Mouse (Mus musculus): Measurements from ENCODE around the gene Sh3kbp1. TPM values are rescaled to one million over a fixed set of nuclear protein-coding genes. Genes with fewer than 3 reads are reported as not detected.

The Sh3kbp1 gene
- polyA plus RNA-seq, 1 experiment from 2014 or later, result 42.5 TPM

- H3K36me3 ChIP-seq (ENCODE audit: insufficient read depth), result no peaks in the 10 kb centered on the region
- H3K27ac ChIP-seq (ENCODE audit: low read depth), result no peak overlapping the region
- H3K4me2 ChIP-seq, result no peak overlapping the region
- H3K27me3 ChIP-seq (ENCODE audit: insufficient read depth, low read length), result no peaks in the 10 kb centered on the region; the same call in 1 of the 2 replicates
- WGBS, result 69% methylated on average over 5 of the region's 5 CpGs
- no peak for ATAC-seq (ENCODE audit: insufficient read depth)
- TF ChIP-seq CTCF (IDR thresholded peaks at IDR 0.05; ENCODE audit: low read depth), result no peak
- no peak for DNase-seq
- no peaks in the 10 kb centered on the region for H3K4me1 ChIP-seq (ENCODE audit: insufficient read depth)
- H3K4me3 ChIP-seq (ENCODE audit: low read depth, low read length), result no peak overlapping the region
- no peaks in the 10 kb centered on the region for H3K9me3 ChIP-seq (ENCODE audit: low read depth, low read length)
- no peak overlapping the region for H3K9ac ChIP-seq
These were observed 51.3 kb downstream of the Sh3kbp1 start for GRCm38 (mm10) chrX:159678320-159678835.

- DNase-seq (no peak), ATAC-seq (ENCODE audit: insufficient read depth) (no peak)
- H3K4me2 ChIP-seq, result no peak overlapping the region
- no peaks in the 10 kb centered on the region for H3K9me3 ChIP-seq (ENCODE audit: low read depth, low read length)
- no peak overlapping the region for H3K4me3 ChIP-seq (ENCODE audit: low read depth, low read length)
- no peak for TF ChIP-seq CTCF (IDR thresholded peaks at IDR 0.05; ENCODE audit: low read depth)
- H3K9ac ChIP-seq, result no peak overlapping the region
- 55% methylated on average over 1 of the region's 1 CpGs for WGBS
- H3K27me3 ChIP-seq (ENCODE audit: insufficient read depth, low read length), result no peaks in the 10 kb centered on the region
- H3K4me1 ChIP-seq (ENCODE audit: insufficient read depth), result no peaks in the 10 kb centered on the region
- no peak overlapping the region for H3K27ac ChIP-seq (ENCODE audit: low read depth)
- no peaks in the 10 kb centered on the region for H3K36me3 ChIP-seq (ENCODE audit: insufficient read depth)
These were observed 58.4 kb downstream of the Sh3kbp1 start for GRCm38 (mm10) chrX:159685521-159685920.

DNA sequence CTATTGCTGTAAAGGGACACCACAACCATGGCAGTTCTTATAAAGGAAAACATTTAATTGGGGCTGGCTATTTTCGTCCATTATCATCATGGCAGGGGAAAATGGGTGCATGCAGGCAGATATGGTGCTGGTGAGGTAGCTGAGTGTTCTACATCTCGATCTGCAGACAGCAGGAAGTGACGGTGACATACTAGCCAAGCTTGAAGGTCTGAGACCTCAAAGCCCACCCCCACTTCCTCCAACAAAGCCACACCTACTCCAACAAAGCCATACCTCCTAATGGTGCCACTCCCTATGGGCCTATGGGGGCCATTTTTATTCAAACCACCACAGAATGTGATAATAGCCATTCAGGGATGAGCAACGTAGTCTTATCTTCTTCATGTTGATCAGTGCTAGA lies 59.8 kb downstream of the Sh3kbp1 start:
- no peak overlapping the region for H3K27ac ChIP-seq (ENCODE audit: low read depth)

GRCm38 (mm10) chrX:159688698-159689097 lies 61.6 kb downstream of the Sh3kbp1 start:
- no peaks in the 10 kb centered on the region for H3K4me1 ChIP-seq (ENCODE audit: insufficient read depth)
- no peak overlapping the region for H3K4me3 ChIP-seq (ENCODE audit: low read depth, low read length)
- 78% methylated on average over 5 of the region's 5 CpGs for WGBS
- H3K9ac ChIP-seq, result no peak overlapping the region
- H3K27me3 ChIP-seq (ENCODE audit: insufficient read depth, low read length), result no peaks in the 10 kb centered on the region
- no peaks in the 10 kb centered on the region for H3K36me3 ChIP-seq (ENCODE audit: insufficient read depth)
- TF ChIP-seq CTCF (IDR thresholded peaks at IDR 0.05; ENCODE audit: low read depth), result no peak
- DNase-seq, result no peak
- no peaks in the 10 kb centered on the region for H3K9me3 ChIP-seq (ENCODE audit: low read depth, low read length)
- H3K27ac ChIP-seq (ENCODE audit: low read depth), result no peak overlapping the region
- ATAC-seq (ENCODE audit: insufficient read depth), result no peak
- no peak overlapping the region for H3K4me2 ChIP-seq

More for the DNA sequence above, 59.8 kb downstream of the Sh3kbp1 start:
- H3K9ac ChIP-seq, result no peak overlapping the region
- no peaks in the 10 kb centered on the region for H3K27me3 ChIP-seq (ENCODE audit: insufficient read depth, low read length)
- H3K9me3 ChIP-seq (ENCODE audit: low read depth, low read length), result no peaks in the 10 kb centered on the region
- no peak overlapping the region for H3K4me2 ChIP-seq
- TF ChIP-seq CTCF (IDR thresholded peaks at IDR 0.05; ENCODE audit: low read depth), result no peak
- DNase-seq (no peak), ATAC-seq (ENCODE audit: insufficient read depth) (no peak)
- no peaks in the 10 kb centered on the region for H3K4me1 ChIP-seq (ENCODE audit: insufficient read depth)
- no peaks in the 10 kb centered on the region for H3K36me3 ChIP-seq (ENCODE audit: insufficient read depth)
- H3K4me3 ChIP-seq (ENCODE audit: low read depth, low read length), result no peak overlapping the region
- WGBS, result 73% methylated on average over 4 of the region's 4 CpGs

DNA sequence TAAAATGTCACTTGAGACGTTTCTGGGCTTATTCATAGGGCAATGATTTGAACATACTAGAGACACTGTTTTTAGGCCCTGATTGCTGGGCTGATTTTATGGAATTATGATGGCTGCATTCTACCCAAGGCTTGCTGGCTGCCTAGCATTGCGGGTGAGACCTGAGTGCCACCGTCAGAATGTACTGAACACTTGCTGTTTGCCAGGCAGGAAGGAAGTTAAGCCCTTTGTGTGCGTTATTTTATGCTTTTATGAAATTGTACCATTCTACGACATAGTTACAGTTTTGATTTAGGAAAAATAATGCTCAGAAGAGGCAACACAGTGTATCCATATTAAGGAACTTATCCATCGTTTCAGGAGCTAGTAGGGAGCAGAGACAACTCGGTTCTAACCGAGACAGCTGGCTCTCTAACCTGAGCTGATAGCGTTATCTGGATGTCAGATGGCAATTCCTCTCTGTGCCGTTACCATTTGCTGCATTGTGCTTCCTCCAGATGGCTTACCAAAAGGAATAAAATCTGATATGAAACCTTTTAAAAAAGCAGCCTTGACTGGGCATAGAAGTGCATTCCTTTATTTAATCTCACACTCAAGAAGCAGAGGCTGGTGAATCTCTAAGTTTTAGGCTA lies 62.8 kb downstream of the Sh3kbp1 start:
- no peak for TF ChIP-seq CTCF (IDR thresholded peaks at IDR 0.05; ENCODE audit: low read depth)
- Histone ChIP-seq H3K27me3 (ENCODE audit: insufficient read depth, low read length) (no peaks in the 10 kb centered on the region), H3K27ac (ENCODE audit: low read depth) (no peak overlapping the region), H3K4me3 (ENCODE audit: low read depth, low read length) (no peak overlapping the region), H3K4me1 (ENCODE audit: insufficient read depth) (no peaks in the 10 kb centered on the region), H3K4me2 (no peak overlapping the region), H3K9ac (no peak overlapping the region), H3K9me3 (ENCODE audit: low read depth, low read length) (no peaks in the 10 kb centered on the region), H3K36me3 (ENCODE audit: insufficient read depth) (no peaks in the 10 kb centered on the region)
- ATAC-seq (ENCODE audit: insufficient read depth) (no peak), DNase-seq (no peak)
- 64% methylated on average over 10 of the region's 10 CpGs for WGBS

DNA sequence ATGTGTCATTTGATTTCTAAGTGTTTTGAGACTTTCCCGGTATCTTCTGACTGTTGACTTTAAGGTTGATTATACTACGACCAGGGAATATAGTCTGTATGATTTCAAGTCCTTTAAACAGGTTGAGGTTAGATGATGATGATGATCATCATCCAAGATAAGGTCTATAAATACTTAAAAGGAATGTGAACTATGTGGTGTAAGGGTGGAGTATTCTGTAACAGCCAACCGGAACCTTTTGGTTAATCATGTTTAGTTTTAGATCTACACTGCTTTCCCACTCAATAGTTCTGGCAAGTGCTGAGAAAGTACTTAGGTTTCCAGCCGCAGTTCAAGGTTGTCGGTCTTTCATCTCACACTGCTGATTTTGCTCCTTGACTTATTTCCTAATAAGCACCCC lies 66.1 kb downstream of the Sh3kbp1 start:
- no peak for ATAC-seq (ENCODE audit: insufficient read depth)
- WGBS, result 39% methylated on average over 5 of the region's 5 CpGs

DNA sequence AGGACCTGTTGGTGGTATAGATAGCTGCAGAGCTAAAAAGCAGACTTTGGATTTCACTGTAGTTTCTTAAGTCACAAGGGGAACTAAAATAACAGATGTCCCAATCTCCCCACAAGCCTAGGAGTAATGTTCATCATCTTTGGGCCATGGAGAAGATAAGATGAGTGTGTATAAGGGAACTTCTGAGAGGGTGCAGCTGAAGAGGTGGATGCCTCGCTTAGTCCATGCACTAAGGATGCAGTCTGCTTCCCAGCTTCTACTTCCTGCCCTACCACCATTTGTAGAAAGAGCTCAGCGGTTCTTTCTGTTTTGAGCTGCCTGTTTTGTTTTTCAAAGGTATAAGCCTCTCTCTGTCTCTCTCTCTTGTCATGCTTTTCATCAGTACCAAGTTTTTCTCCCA lies 69.5 kb downstream of the Sh3kbp1 start:
- no peak overlapping the region for H3K4me3 ChIP-seq (ENCODE audit: low read depth, low read length)
- H3K9me3 ChIP-seq (ENCODE audit: low read depth, low read length), result no peaks in the 10 kb centered on the region
- no peaks in the 10 kb centered on the region for H3K4me1 ChIP-seq (ENCODE audit: insufficient read depth)
- ATAC-seq (ENCODE audit: insufficient read depth) (no peak), DNase-seq (no peak)
- H3K27me3 ChIP-seq (ENCODE audit: insufficient read depth, low read length), result no peaks in the 10 kb centered on the region
- TF ChIP-seq CTCF (IDR thresholded peaks at IDR 0.05; ENCODE audit: low read depth), result no peak
- H3K9ac ChIP-seq, result no peak overlapping the region
- H3K27ac ChIP-seq (ENCODE audit: low read depth), result no peak overlapping the region
- whole genome bisulfite sequencing, result 18% methylated on average over 2 of the region's 2 CpGs
- H3K4me2 ChIP-seq, result no peak overlapping the region
- no peaks in the 10 kb centered on the region for H3K36me3 ChIP-seq (ENCODE audit: insufficient read depth)

More for the DNA sequence above, 66.1 kb downstream of the Sh3kbp1 start:
- Histone ChIP-seq H3K27ac (ENCODE audit: low read depth) (no peak overlapping the region), H3K4me1 (ENCODE audit: insufficient read depth) (no peaks in the 10 kb centered on the region), H3K27me3 (ENCODE audit: insufficient read depth, low read length) (no peaks in the 10 kb centered on the region), H3K4me2 (no peak overlapping the region), H3K9ac (no peak overlapping the region), H3K4me3 (ENCODE audit: low read depth, low read length) (no peak overlapping the region), H3K36me3 (ENCODE audit: insufficient read depth) (no peaks in the 10 kb centered on the region), H3K9me3 (ENCODE audit: low read depth, low read length) (no peaks in the 10 kb centered on the region)
- no peak for TF ChIP-seq CTCF (IDR thresholded peaks at IDR 0.05; ENCODE audit: low read depth)
- no peak for DNase-seq

Data from lung, embryonic 14.5 days (tissue).